Mouse (Mus musculus) forebrain, embryonic 11.5 days (tissue): ENCODE measurements around the gene Gm5580. TPM values are rescaled to one million over a fixed set of nuclear protein-coding genes. Genes with fewer than 3 reads are reported as not detected.
"Not testable (repeated sequence)": the region's sequence is repeated elsewhere in the genome, so short reads cannot be mapped to it uniquely, and the experiment has no call there.

Experiments used
- ATAC-seq: fragments of 200-750 bp; cut with Nextera tagmentation; replicated peaks from 2 replicates; pipeline ENCODE4 v1.8.0; 2017; ENCODE audit warnings: moderate TSS enrichment; ENCODE audit not compliant: low FRiP score
- DNase-seq: peaks from one replicate; pipeline ENCODE4 v3.0.0-alpha.2; 2017; ENCODE audit warnings: low spot score
- H3K27ac ChIP-seq: fragments of 300-500 bp; sonication (generic); 2 replicates; pipeline ENCODE4 v1.5.1; 2014; ENCODE audit warnings: low read depth, low read length
- H3K27me3 ChIP-seq: fragments of 300-500 bp; sonication (generic); 2 replicates; pipeline ENCODE4 v1.6.1; 2014; ENCODE audit warnings: mild to moderate bottlenecking, low read length, mixed read lengths; ENCODE audit not compliant: control insufficient read depth, insufficient read depth
- H3K36me3 ChIP-seq: fragments of 300-500 bp; sonication (generic); 2 replicates; pipeline ENCODE4 v1.6.1; 2014; ENCODE audit warnings: mild to moderate bottlenecking, low read length, moderate library complexity, mixed read lengths; ENCODE audit not compliant: control insufficient read depth, insufficient read depth
- H3K4me1 ChIP-seq: fragments of 300-500 bp; sonication (generic); replicated peaks from 2 replicates; pipeline ENCODE4 v1.6.1; 2014; ENCODE audit warnings: low read length, mixed read lengths; ENCODE audit not compliant: control insufficient read depth, insufficient read depth
- H3K4me2 ChIP-seq: fragments of 300-500 bp; sonication (generic); 2 replicates; pipeline ENCODE4 v1.6.1; 2014; ENCODE audit warnings: low read depth, mild to moderate bottlenecking, low read length, moderate library complexity, mixed read lengths; ENCODE audit not compliant: severe bottlenecking
- H3K4me3 ChIP-seq: fragments of 300-500 bp; sonication (generic); 2 replicates; pipeline ENCODE4 v1.5.1; 2014; ENCODE audit warnings: low read depth, low read length
- H3K9ac ChIP-seq: fragments of 300-500 bp; sonication (generic); 2 replicates; pipeline ENCODE4 v1.6.1; 2014; ENCODE audit warnings: low read length
- H3K9me3 ChIP-seq: fragments of 300-500 bp; sonication (generic); 2 replicates; pipeline ENCODE4 v1.6.1; 2016; ENCODE audit warnings: low read length, mixed read lengths; ENCODE audit not compliant: control insufficient read depth
- polyA plus RNA-seq: library from polyadenylated mRNA; unstranded; fragments of >200 nt; fragmentation: Nextera tagmentation; extraction: Ambion mirVana; gene quantifications from 2 replicates; pipeline ENCODE4 v1.2.1, GENCODE M21; 2014

Gene Gm5580
- polyA plus RNA-seq, 1 experiment from 2014 or later, result 0.33 TPM

DNA sequence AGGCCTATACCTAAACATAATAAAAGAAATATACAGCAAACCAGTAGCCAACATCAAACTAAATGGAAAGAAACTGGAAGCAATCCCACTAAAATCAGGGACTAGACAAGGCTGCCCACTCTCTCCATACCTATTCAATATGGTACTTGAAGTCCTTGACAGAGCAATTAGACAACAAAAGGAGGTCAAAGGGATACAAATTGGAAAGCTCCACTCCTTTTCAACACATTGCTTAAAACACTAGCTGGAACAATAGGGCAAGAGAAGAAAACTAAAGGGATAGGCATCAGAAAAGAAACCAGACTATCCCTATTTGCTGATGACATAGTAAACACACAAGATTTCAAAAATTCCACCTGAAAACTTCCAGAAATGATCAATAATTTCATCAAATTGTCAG lies 50.0 kb downstream of the Gm5580 start:
- not testable (repeated sequence) for H3K27ac ChIP-seq, H3K4me2 ChIP-seq, H3K27me3 ChIP-seq, DNase-seq, H3K9me3 ChIP-seq, ATAC-seq, H3K4me1 ChIP-seq, H3K36me3 ChIP-seq, H3K9ac ChIP-seq, H3K4me3 ChIP-seq

Other genes with a start within 250 kb of the Gm5580 start
- gene March8, start 213.1 kb upstream of the Gm5580 start, polyA plus RNA-seq, result 33.4 and 35.8 TPM in 2 replicates
- gene Alox5, start 90.0 kb upstream of the Gm5580 start, polyA plus RNA-seq, result 0.52 and 0.91 TPM in 2 replicates
- gene Olfr211, start 62.0 kb upstream of the Gm5580 start, polyA plus RNA-seq, result not detected in 2 replicates
- gene Olfr212, start 44.6 kb upstream of the Gm5580 start, polyA plus RNA-seq, result not detected in 2 replicates
- not detected in 2 replicates for gene Olfr213, start 12.7 kb upstream of the Gm5580 start, polyA plus RNA-seq
- gene Olfr214, start 3.1 kb downstream of the Gm5580 start, polyA plus RNA-seq, result not detected in 2 replicates
- not detected in 2 replicates for gene Olfr215, start 33.1 kb downstream of the Gm5580 start, polyA plus RNA-seq
- 351 and 359 TPM in 2 replicates for gene Zfp422, start 77.9 kb downstream of the Gm5580 start, polyA plus RNA-seq
- gene Depp1, start 99.5 kb downstream of the Gm5580 start, polyA plus RNA-seq, result 3.9 and 5.0 TPM in 2 replicates
- gene Rassf4, start 122.8 kb downstream of the Gm5580 start, polyA plus RNA-seq, result 20.7 and 22.7 TPM in 2 replicates
- 0.07 and 0.11 TPM in 2 replicates for gene Tmem72, start 165.8 kb downstream of the Gm5580 start, polyA plus RNA-seq